Mouse (Mus musculus) frontal cortex, postnatal 36 days (tissue): Measurements from ENCODE around the gene Pid1.

ENCODE experiments used
- DNase-seq, 2 experiments: peaks; one replicate each; pipeline ENCODE4 v3.0.0; 2022; ENCODE audit warnings: low spot score in 2 of 2

The Pid1 gene

DNA sequence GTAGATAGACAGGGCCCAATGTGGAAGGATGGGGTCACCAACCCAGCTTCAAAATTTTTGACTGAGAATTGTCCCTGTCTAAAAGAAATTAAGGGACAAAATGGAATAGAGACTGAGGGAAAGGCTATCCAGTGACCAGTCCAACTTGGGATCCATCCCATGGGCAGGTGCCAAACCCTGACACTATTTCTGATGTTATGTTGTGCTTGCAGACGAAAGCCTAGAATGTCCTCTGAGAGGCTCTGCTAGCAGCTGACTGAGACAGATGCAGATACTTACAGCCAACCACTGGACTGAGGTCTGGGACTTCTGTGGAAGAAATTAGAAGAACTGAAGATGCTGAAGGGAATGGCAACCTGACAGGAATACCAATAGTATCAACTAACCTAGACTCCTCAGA is 338.2 kb downstream of the Pid1 start:
- no peak for DNase-seq

GRCm38 (mm10) chr1:84012871-84013375 is 351.1 kb downstream of the Pid1 start:
- no peak for DNase-seq

GRCm38 (mm10) chr1:84002630-84003029 is 361.4 kb downstream of the Pid1 start:
- DNase-seq, result no peak
